Comparison of ENCODE assay signal across 17 mouse cellular contexts in the genomic region with DNA sequence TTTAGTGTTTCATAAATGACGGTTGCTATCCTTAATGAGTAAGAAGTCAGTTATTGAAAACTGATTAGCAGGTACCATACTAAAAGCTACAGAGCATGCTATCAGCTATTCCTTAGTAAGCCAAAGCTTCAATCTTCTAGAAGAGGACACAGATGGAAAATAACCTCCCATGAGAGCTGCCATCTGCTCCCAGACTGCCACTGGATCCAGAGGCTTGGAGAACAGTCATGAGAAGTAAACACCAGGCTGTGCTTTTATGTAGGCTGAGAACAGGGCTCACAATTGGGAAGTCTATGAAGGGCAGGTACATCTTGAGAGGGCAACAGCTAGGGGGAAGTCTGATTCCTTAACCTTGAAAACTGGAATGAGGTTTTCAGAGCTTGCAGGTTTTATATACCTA. TPM values are rescaled to one million over a fixed set of nuclear protein-coding genes. Genes with fewer than 3 reads are reported as not detected.
"Had no signal": no experiment of that assay in that cellular context is flagged by ENCODE, and none has a peak within 500 bp of the region (broad histone marks: within the 10 kb centered on the region; RNA-seq: fewer than 3 reads in every experiment).

No protein-coding gene starts in this region.

- H3K4me2 ChIP-seq: limb, embryonic 12.5 days; midbrain, embryonic 15.5 days; neural tube, embryonic 13.5 days; stomach, embryonic 15.5 days had no signal

- H3K27ac ChIP-seq: limb, embryonic 12.5 days; liver, embryonic 14.5 days; midbrain, embryonic 10.5 days; midbrain, embryonic 15.5 days; neural tube, embryonic 13.5 days; stomach, embryonic 15.5 days had no signal

- H3K27me3 ChIP-seq: limb, embryonic 12.5 days; midbrain, embryonic 15.5 days; neural tube, embryonic 13.5 days; stomach, embryonic 15.5 days had no signal

- H3K4me3 ChIP-seq: limb, embryonic 12.5 days; midbrain, embryonic 10.5 days; midbrain, embryonic 15.5 days; neural tube, embryonic 13.5 days; stomach, embryonic 15.5 days had no signal

- H3K4me1 ChIP-seq: limb, embryonic 12.5 days; midbrain, embryonic 10.5 days; midbrain, embryonic 15.5 days; neural tube, embryonic 13.5 days; stomach, embryonic 15.5 days had no signal

- H3K9ac ChIP-seq: limb, embryonic 12.5 days; liver, embryonic 14.5 days; midbrain, embryonic 15.5 days; neural tube, embryonic 13.5 days; stomach, embryonic 15.5 days had no signal

- H3K36me3 ChIP-seq: midbrain, embryonic 15.5 days; neural tube, embryonic 13.5 days; stomach, embryonic 15.5 days had no signal

- H3K9me3 ChIP-seq: limb, embryonic 12.5 days; midbrain, embryonic 10.5 days; midbrain, embryonic 15.5 days; neural tube, embryonic 13.5 days; stomach, embryonic 15.5 days had no signal

- DNase-seq: kidney, adult 8-10 months; kidney, postnatal 25 days; liver; lung, adult 2 months; lung, postnatal 4 days; retina, postnatal 1 day; thymus, adult 2 months; thymus, postnatal 25 days had no signal

- ATAC-seq: intestine, embryonic 16.5 days; lung, postnatal 0 days; midbrain, embryonic 15.5 days had no signal

RNA-seq across cellular contexts. Expression of gene Fam124b, which starts 42.2 kb away (rescaled TPM):
- total RNA-seq: megakaryocyte, adult 5-6 weeks had no signal
- polyA plus RNA-seq: liver, embryonic 14.5 days had no signal
